Mouse (Mus musculus) liver, adult (tissue): ENCODE data around the gene Fgr.

ENCODE experiments used
- GATA4 ChIP-seq: IDR thresholded peaks from 2 replicates; pipeline ENCODE4 v1.6.1; 2014; ENCODE audit warnings: mild to moderate bottlenecking, low read length; ENCODE audit not compliant: insufficient replicate concordance

Fgr gene

DNA sequence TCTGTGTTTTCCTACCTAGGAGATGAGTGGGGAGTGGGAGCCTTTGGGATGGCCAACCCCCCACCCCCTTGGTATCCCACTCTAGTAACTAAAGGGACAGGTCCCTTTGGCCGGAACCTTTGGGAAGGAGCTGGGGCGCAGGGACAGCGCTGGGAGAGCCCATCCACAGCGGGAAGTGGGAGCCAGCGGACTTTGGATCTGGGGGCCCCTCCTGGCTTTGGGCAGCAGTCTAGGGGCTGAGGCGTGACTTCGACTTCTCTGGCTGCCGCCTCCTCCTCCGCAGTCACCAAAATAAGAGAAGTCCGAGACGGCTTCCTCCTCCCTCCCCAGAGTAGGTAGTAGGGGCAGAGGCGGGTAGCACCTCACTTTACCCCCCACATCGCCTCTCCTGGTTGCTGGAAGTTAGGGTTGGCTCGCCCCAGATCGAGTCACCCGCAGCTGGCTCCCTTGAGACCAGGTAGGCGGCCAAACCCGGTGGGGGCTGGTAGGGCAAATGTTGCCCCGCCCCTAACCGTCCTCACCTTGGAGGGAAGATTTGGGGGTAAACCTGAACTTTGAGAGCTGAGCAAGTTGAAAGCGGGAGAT lies at the start of gene Fgr:
Fgr (plus strand) TSS at position 282 of the 585 bp plus-strand sequence.
- no peak for TF ChIP-seq GATA4

DNA sequence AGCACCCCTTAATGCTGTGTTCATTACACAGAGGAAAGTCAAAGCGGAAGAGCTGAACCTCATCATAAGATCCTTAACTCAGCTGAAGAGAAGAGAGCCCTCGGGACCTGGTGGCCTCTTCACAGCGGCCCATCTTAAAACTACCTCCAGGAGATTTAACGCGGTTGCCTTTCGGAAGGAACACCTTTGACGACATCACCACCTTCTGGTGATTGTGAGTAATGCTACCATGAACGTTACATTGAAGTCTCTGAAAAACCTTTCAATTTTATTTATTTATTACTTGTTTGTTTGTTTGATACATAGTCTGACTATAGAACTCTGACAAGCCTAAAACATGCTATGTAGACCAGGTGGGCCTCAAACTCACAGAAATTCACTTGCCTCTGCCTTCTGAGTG lies 43.1 kb upstream of the Fgr start:
- TF ChIP-seq GATA4 = no peak

DNA sequence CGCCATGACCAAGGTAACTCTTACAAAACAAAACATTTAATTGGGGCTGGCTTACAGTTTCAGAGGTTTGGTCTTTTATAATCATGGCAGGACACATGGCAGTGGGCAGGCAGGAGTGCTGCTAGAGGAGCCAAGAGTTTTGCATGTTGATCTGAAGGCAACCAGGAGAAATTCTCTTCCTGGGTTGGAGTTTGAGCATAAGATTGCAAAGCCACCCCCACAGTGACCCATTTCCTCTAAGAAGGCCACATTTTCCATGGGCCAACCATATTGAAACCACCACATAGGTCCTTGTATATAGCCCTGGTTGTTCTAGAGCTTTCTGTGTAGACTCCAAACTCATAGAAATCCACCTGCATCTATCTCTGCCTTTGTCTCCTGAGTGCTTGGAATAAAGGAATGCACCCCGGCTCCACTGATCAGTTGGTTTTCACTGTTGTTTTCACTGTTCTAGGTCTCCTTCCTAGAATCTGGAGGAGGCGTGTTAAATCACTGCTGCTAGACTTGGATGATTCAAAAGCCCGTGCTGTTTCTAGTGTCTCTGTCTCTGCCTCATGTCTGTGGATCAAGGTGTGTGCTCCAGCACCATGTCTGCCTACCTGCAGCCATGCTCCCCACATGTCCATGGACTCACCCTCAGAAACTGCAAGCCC lies 41.0 kb upstream of the Fgr start:
- no peak for TF ChIP-seq GATA4

DNA sequence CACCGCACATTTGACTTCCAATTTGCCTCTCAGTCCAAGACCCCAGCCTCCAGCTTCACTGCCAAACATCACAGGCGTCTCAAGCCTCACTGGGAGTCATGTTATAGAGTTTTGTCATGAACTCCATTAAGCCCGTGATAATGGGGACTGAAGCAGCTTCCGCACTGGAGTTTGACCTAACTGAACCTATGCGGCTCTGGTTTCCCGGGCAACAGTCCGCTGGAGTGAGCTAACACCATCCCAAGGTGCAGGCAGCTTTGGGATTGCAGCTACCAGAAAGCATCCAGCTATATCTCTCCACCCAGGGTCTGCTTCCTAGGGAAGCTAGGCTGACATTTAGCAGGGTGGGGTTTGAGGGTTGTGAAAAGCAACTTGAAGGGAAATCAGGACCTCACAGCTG lies 39.3 kb upstream of the Fgr start:
- no peak for TF ChIP-seq GATA4

DNA sequence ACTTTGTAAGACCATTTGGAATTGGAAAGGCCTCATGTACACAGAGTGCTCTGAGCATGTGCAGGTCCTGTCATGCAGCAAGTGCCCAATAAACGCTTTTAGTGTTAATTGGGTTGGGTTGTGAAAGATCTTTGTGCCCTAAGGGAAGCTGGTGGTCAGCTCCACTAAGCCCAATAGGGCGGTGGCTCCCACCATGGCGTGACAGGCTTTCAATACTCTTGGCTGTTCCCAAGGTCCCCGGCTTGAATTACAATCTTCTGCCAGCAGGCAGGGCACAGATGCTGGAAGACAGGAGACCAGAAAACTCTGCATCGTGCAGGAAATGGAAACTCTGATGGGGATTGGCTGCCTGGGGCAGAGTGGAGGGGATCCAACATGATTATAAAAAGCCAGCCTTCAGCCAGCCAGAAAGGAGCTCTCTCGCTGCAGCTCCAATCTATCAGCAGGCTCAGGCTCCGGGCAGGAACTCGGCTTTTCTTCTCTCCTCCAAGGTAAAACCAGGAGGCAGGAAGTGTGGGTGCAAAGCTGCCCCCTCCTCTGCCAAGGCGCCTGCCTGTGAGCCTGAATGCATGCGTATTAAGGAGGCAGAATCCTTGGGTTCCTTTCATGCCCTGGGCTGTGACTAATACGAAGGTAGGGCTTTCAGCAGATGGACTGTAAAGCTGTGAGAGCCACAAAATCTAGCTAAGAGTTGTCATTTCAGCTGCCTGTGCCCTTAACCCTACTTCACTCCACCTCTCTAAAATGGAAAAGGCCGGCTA lies 35.5 kb upstream of the Fgr start:
- TF ChIP-seq GATA4 = no peak

DNA sequence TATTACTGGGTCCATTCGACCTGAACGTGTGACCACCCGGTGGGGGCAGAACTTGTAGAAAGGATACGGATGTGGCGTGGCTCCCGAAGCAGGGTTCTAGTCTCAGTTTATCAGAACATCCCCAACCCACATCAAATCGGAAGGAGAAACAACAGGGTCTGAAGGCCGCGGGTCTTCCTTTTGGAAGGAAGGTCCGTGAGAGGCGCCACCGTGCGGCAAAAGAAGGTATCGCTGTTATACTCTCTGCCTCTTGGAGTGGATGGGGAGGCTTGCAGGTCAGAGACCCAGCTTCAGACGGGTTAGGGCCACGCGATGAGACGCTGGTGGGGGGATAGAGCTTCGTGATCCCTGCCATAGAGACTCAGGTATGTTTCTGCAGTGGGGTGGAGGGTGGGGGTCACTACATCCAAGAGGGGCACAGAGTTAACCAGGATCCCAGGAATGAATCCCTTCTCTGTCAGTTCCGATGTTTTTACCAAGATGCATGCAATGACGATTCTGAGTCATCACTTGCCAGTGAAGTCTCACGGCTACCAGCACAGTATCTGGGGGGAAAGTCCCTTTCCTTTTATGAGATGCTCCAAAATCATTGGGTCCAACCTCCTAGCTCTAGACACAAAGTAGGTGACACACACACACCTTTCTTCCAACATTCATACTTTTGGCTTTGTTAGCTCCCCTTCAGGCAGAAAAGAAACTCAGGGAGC lies 34.3 kb upstream of the Fgr start:
- TF ChIP-seq GATA4 = no peak

DNA sequence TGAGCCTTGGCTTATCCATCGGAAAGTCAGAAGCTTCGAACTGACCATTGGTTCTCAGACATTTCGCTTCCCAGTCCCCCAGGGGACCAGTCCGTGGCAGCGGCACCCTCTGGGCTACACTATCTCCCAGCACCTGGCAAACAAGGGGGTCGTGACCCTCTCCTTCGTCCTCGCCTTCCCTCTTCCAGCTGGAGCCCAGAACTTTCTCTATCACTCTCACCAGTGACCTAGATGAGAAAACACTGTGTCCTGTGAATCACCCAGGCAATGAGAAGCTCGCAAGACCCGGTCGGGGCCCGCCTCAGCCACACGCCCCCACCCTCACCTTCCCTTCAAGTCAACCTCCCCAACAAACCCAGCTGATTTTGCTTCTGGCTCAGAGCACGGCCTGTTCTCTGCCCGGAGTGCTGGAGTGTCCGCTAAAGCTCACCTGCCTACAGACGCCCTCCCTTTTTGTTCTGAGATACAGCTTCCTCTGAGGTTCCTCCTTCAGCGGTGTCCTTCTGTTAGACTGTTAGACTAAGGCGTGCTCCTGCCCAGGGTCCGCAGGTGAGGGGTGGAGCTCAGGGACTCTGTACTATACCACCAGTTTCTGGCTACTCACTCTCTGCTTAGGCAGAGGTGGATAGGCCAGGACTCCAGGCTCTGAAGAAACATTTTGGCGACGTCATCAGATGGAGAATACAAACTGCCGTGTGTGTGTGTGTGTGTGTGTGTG lies 32.7 kb upstream of the Fgr start:
- no peak for TF ChIP-seq GATA4

DNA sequence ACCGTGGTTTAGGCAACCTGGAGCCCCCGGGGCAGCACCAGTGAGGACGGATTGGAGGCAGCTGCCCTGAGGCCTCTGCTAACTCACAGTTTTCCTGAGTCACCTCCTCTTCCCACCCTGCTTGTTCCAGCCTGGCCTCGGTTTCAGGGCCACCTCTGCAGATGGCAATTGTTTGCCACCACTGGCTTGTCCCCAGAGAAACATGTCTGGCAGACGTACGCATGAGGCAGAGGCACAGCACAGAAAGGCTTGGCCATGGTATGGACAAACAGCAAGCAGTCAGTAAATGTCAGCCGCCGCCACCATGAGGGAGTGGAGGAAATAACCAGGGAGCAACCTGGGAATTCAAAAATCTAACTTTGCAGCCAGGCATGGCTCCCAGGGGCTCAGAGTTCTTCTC lies 30.8 kb upstream of the Fgr start:
- TF ChIP-seq GATA4 = no peak

DNA sequence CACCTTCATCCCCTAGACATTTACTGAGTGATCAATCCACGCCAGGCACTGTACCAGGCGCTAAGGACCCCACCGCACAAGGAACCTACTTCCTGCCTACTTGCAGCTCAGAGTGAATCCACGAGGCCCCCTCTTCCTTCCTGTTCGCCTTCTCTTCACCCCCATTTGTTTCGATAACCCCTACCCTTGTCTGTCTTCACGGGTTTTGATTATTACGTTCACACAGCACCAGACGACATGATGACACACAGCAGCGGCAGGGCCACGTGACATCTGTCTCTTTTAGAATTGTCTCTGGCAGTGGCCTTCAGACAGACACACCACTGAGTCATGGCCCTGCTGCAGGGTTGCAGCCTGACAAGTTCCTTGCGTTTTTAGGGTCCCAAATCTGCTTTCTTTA lies 29.8 kb upstream of the Fgr start:
- no peak for TF ChIP-seq GATA4

DNA sequence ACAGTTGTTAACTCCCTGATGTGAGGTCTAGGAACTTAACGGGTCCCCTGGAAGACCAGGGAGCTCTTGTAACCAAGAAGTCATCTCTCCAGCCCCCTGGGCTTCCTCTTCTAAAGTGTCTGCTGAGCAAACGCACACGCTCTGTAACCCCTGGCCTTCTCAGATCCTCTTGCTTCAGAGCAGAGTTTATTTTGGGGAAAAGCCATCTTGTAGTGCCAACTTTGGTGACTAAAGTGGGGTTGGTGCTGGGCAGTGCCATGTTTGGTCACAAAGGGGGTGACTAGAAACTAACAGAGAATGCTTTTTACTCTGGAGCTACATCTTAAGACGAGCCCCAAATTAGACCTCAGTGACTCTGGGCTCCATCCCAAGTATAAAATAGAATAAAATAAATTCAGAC lies 29.1 kb upstream of the Fgr start:
- no peak for TF ChIP-seq GATA4

DNA sequence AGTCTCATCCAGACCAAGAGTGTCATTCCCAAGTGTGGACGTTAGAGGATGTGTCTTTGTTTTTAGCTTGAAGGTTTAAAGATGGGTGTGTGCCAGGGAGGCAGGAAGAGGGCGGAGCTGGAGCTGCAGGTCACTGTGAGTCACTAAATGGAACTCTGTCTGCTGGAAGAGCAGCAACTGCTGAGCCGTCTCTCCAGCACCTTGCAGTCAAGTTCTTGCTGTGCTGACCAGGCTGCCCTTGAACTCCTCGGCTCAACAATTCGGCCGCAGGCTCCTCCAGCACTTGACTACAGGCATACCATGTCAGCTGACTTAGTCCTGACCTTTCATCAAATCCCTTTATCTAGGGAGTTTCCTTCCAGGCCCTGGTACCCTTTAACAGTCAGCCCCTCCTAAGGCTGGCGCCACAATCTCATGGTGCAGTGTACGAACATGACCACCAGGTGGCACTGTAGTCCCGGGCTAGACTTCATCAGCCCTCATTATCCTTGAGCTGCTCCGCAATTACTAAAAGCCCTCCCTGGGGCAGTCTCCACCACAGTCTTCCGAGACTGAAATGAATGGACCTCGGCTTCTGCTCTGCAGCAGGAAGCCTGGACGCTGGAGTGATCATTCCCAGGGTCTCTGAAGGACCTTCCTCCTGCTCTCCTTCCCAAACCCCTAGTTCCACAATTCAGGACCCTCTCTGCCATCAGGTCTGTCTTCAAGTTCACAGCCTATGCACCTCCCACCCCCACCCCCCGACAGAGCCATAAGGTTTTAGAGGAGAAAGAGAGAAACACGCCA lies 28.4 kb upstream of the Fgr start:
- no peak for TF ChIP-seq GATA4

DNA sequence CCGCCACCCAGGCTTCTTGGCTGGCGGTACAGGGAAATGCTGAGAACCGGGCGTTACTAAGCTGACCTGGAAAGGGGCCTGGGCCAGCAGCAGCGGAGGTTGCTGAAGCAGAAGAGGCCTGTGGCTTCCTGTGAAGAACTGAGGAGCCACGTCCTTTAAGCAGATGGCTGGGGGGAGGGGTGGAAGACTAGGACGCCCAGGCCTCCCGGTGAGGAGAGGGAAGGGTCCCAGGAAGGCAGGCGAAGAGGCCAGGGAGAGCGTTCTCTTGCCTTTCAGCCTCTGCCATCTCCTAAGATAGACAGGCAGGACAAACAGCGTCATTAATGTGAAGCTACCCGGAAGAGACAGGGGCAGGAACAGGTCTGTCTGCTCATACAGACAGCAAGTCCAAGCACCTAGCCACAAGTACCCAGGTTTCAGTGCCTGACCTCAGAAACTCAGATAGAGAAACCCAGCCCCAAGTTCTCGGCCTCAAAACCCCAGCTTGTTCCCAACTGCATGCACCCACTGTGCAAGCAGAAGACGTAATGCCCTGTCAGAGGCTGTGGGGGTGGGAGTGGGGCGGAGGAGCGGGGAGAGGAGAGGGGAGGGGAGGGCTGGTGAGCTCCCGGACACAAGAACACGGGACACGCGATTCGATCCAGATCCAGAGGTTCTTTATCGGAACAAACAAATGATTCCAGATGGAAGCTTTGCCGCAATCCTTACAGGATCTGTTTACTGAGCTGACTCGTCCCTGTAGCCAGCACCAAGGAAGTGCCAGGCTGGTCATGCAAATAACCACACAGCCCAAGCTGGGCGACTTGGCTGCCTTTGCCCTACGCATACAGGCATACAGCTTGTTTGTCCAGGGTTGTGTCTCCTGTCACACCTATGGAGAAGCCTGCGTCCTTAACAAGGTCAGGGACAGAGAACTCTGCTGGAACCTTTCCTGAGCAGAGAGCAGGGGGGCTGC lies 27.6 kb upstream of the Fgr start:
- no peak for TF ChIP-seq GATA4

DNA sequence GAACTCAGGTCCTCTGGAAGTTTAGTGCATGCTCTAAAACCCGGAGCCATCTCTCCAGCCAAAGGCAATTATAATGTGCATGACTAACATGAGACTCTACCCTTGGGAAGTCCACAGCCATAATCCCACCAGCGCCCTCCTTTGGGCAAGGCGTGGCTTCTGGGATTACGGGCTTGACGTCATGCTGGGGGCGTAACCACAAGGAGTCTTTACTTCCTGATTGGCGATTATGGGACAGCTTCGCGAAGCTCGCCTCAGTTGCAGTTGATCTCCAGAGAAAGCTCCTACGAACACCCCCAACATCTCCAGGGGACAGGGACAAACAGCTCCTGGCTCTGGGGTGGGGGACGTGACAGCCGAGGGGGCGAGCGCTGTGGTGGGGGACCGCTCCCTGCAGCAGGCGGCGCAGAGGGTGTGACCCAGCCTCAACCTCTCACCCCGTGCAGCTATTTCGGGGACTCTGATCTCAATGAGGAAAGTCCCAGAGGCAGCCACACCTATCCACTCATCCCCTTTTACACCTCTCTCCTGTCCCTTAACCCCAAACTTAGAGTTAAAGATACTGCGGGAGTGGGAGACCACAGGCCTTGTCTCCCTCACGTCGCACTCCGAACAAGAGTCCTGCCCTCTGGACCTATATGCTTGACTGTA lies 23.9 kb upstream of the Fgr start:
- TF ChIP-seq GATA4 = no peak

DNA sequence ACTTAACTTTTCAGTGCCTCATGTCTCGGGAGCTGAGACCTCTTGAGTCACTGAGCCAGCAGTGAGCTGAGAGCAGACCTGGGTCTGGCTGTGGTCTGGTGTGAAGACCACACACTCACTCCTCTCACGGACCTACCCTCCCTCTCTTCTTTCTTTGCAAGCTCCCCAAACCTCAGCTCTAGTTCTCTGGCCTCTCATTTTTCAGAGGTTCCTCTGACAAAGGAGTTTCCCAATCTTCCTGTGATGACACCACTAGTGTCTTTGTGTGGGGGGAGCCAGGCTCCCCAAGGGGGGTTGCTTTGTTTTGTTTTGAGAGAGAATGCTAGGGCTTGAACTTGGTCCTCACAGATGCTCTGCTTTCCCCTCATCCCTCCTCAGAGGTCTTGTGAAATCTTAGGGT lies 22.9 kb upstream of the Fgr start:
- TF ChIP-seq GATA4 = no peak
